Mouse (Mus musculus) urinary bladder, adult 18-20 months (tissue): ENCODE data around the gene Zp2.

Experiments
- DNase-seq, 2 experiments: peaks; one replicate each; pipeline ENCODE4 v3.0.0; 2022; ENCODE audit warnings: low spot score in 2 of 2, mixed read lengths in 2 of 2

The Zp2 gene

DNA sequence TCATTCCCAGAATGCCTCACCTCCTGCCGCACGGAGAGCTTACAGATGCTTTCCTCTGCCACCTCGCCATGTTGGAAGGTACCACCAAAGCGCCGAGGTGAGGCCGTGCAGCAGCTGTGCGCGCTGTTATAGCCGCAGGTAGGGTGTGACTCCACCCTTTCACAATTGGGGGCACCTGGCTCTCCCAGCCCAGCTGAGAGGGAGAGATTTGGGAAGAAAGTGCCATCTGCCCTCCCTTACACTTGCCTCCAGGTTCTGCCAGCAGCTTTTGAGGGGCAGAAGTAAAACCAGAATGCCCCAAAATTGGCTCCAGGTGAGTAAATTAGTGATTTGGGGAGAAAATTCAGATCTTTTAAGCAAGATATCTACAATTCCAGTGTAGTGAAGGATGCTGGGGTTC lies at the start of gene Zp2:
Gene Zp2, minus strand, starts transcription at position 101 of the 400 bp plus-strand sequence.
- DNase-seq = no peak

DNA sequence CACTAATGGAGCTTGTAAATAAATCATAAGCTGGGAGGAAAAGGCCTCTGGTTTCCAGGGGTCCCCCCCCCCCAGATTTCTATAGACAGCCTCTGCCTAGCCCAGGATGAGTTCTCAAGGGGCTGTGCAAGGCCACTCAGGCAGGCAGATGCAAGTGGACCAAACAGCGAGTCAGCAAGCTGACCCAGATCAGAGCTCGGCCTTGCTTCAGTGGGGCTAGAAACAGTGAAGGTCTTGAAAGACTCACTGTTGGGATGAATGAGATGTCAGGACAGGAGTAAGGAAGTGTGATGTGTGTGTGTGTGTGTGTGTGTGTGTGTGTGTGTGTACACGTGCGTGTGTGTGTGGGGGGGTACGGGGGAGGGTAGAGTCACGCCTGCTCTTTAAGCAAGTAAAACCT lies 47.7 kb upstream of the Zp2 start:
- no peak for DNase-seq

DNA sequence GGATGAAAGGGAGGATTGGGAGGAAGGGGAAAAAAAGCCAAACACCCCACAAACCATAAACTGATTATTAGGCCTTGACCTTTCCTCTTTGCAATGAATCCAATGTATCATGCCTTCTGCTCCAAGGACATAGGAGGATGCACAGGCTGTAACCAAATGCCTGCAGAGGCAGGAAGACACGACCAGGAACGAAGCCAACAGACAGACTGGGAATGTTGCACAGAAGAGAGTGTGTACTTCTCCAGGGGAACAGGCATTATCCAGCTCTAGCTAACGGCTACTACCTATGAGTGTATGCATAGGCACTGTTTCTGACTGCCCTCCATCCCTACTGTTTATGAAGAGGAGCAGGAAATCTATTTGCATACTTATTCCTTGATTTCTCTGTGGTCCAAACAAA lies 47.1 kb upstream of the Zp2 start:
- no peak for DNase-seq

DNA sequence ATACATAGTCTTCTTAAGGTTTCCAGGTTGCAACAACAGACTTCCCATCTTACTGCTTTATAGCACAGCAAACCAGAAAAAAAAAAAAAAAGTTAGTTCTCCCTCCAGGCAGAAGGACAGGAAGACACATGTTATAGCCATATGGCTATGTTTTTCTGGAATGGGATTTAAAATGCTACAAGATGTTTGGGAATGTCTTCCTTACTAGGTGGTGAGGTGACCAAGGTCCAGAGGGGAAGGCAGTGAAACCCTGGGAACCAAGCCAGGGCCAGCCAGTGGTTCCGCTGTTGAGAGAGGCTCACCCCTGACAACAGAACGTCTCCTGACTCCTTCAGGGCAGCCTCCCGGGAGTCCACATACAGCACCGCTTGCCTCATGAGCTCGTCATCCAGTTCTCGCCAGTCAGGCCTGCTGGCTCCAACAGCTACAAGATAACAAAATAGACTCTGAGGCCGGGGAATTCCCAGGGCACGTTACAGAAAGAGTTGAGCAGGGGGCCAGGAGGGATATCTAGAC lies 45.1 kb upstream of the Zp2 start:
- no peak for DNase-seq

DNA sequence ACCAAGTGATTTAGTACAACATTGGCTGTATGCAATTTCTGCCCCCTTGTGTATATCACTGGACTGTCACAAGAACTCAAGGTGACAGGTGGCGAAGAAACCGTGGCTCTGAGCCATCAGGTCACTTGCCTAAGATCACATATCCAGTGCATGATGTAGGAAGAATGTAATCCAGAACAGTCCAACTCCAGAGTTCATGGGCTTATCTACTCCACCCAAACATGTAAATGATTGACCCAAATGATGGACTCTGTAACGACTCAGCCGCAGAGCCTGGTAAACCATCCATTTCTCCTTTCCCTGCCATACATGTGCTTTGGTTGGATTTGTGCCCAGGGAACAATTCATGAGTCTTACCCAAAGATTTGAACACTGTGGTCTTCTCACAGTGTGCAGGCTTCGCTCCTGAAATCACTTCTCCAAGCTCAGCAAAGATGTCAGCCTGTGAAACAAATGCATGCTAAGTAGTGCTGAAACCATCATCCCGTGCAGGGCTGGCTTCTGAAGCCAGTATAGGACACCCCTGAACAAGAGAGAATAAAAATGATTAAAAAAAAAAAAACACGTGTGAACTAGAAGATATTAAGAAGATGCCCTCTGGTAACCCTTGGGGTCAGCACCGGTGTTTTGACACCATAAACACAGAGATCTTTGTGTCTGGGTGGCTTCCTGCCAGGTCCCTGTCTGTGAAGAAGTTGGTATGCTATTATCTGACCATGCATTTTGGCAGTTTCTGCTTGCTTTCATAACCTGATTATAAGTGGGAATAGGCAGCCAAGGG lies 44.5 kb upstream of the Zp2 start:
- DNase-seq = no peak

GRCm38 (mm10) chr7:120188946-120189345 lies 43.9 kb upstream of the Zp2 start:
- no peak for DNase-seq

- no peak for DNase-seq
These were observed 37.8 kb upstream of the Zp2 start for GRCm38 (mm10) chr7:120182891-120183290.

DNA sequence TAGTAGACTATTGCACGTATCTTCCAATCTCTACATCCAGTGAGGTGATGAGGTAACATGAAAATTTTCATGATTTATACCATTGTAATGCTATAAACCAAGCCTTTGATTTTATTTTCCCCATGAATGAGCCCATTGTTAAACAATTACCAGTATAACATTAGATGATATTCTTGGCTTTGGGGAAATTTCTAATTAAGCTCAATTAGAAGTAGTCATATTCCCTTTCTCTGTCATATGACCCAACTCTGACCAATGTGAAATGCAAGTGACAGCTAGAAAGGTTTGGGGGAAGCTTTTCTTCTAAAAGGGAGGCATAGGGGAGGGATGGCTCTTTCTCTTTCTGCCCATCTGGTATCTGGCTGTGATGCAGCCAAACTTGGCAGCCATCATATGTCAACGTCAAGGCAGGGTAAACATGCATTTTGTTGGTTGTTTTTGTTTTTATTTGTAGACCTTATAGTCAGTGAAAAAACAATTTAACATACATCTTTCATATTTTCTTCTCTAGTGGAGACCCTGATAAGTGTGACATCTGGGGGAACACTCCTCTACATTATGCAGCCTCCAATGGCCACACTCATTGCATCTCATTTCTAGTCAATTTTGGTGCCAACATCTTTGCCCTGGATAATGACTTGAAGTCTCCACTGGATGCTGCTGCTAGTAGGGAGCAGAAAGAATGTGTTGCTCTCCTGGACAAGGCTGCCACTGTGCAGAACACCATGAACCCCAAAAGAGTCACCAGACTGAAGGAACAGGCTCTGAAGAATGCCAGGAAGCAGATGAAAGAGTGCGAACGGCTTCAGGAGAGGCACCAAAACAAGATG lies 36.5 kb upstream of the Zp2 start:
- no peak for DNase-seq

GRCm38 (mm10) chr7:120180547-120180946 lies 35.5 kb upstream of the Zp2 start:
- DNase-seq = no peak

GRCm38 (mm10) chr7:120178935-120179334 lies 33.8 kb upstream of the Zp2 start:
- no peak for DNase-seq

DNA sequence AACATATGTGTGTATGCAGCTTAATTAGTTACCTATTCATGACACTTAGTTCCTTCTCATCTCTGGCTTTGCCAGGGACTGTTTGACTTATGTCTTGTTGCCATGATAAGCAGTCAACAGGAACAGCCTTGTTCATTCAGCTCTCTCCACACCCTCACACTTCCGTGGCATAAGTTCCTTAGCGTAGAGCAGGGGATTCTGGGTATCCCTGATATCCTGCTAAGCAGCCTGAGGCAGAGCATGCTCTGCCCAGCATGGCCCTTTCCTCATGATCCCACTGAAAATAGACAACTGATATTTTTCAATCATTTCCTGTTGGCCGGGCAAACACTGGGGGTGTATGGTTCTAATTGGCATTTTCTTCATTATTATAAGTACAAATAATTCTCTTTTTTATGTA lies 32.5 kb upstream of the Zp2 start:
- no peak for DNase-seq

DNA sequence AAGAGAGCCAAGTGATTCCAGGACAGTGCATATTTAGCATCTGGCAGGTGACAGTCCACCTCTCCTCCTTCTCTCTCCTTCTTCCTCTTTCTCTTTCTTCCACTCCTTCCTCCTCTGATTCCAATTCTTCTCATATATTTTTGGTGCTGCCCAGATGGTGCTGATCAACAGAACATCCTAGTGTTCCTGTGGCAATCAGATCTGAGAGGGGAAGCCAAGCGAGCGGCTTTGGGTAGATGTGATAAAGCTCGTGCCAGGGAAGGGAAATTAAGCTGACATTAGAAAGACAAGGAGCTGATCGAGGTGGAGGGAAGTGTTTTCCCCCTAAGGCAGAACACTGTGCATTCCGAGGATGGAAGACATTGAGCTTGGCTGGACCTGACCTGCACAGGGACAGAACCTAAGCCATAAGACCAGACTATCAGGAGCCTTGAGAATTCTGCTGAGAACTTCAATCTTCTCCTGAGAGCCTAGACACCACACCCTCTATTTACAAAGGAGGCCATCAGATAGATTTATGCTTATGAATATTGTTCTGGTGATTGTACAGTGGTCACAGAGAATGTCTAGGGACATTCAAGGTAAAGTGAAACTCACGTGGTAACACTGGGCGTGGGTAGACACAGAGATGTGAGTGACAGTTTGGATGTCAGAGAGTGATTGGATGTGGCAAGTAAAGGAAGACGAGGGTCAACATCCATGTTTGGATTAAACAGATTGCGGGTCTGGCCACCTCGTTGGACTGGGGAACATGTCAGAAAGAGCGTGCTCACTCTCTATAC lies 29.8 kb upstream of the Zp2 start:
- no peak for DNase-seq

DNA sequence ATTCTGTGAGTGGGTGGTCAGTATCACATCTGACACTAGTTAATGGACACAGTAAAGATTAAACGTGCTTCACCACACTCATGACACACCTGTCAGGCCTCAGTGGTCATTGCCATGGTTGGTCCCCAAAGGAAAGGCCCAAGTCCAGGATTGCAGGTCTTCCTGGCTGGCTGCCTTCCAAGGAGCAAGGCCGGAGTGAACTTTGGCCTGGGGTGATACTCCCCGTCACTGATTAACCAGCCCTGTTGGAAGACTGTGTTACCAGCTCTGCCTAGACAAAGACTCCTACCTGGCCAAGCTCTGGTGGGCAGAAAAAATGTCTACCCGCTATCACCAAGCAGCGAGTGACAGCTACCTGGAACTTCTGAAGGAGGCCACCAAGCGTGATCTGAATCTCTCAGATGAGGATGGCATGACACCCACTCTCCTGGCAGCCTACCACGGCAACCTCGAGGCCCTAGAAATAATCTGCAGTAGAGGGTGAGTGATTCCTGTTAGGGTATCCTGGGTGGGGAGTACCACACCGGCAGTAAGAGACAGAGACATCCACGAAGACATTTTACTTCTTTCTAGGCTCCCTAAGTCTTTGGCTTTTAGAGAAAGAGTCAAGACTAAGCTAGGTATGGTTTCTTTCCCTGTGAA lies 28.6 kb upstream of the Zp2 start, which contains the start of gene Anks4b:
Gene Anks4b, plus strand, starts transcription at position 256 of the 642 bp plus-strand sequence.
- DNase-seq = no peak

- no peak for DNase-seq
These were observed 27.2 kb upstream of the Zp2 start for GRCm38 (mm10) chr7:120172188-120172700.

DNA sequence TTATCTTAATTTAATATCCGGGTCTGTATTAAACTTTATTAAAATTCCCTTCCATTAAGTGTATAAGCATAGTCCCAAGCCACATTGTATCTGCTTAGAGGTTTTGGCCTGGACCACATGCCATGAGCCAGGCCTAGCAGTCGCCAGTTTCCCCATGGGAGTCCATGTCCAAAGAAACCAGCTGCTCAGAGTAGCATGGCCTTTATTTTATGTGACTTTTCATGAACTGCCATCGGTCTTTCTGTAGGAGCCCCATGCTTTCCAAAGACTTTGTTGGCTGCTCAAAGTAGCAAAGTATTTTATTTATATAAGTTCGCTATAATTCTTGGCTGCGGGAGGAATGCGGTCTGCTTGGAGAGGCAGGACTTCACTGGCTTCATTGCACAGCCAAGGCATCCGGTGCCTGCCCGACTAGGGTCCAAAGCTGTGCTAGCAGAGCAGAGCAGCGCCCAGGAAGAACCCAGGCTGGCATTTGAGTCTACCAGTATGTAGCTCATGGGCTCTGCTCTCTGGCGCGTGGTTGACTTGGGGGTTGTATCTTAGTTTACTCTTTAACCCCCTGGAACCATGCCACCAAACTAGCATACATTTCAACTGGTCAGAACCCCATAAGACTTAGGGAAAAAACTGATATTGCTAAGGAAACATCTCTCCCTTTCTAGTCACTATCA lies 18.6 kb upstream of the Zp2 start:
- no peak for DNase-seq

DNA sequence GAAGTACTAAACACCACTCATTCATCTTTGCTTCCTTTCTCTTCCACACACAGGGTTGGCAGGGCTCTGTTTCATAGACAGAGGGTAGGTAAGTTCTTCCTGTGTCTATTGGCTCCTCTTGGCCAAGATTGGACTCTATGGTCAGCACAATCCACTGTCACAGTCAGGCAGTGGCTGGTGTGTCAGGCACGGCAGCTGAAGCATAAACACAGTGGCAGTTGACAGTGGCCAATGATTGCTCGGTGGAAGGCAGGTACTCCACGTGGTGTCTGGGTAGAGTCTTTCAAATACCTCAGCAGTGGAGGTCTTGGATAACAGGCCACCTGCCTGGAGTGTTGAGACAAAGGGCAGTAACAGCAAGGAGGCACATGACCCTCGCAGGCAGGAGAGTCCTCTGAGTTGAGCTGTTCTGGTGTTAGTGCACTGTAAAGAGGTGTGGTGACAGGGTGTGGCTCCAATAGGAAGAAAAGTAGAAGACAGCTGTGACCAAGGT lies 13.1 kb upstream of the Zp2 start:
- DNase-seq = no peak

DNA sequence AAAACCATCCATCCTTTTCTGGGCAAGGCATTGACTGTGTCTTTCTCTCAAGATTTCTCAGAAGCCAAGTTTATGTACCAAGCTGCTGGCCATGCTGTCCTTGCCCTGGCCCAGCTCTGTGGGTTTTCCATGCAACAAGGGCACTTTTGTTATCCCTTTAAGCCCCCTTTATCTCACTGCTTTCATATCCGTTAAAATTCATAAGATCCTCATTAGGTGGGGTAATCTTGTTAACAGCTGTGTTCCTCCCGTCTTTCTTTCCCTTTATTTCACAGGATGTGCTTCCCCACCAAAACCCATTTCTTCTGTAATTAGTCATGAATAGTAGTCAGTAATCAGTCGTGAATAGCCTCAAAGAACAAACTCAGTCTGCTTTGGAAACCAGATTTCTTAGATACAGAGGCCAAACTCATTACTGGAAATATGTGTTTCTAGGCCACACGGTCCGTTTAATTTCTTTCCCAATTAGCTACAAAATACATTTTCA lies 12.5 kb upstream of the Zp2 start:
- no peak for DNase-seq

DNA sequence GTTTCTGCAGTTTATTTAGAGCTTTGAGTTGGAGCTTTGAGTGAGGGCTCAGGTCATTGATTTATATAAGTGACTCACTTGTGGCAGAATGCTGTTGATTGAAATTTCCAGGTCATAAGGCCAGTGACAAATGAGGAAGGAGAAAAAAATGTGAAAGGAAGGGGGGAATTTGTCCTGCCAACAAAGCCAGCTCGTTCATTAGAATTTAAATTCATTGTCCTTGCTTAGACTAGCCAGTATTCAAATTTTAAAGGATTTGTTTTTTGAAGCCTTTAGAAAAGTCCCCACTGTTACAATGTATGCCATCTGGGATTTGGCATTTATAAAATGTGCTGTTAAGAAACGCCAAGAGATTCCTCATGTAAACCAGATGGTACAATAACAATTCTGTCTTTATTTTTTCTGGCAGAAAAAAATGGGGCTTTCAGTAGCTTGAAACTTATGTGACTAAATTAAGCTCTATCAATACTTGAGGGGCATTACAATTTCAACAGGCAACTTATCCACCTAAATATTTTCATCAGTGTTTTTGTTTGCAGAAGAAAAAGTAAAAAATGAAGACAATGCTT lies 11.8 kb upstream of the Zp2 start:
- DNase-seq = no peak

- DNase-seq = no peak
These were observed 5.8 kb upstream of the Zp2 start for GRCm38 (mm10) chr7:120150898-120151297.

GRCm38 (mm10) chr7:120150257-120150656 lies 5.2 kb upstream of the Zp2 start:
- no peak for DNase-seq
